In the genomic region with DNA sequence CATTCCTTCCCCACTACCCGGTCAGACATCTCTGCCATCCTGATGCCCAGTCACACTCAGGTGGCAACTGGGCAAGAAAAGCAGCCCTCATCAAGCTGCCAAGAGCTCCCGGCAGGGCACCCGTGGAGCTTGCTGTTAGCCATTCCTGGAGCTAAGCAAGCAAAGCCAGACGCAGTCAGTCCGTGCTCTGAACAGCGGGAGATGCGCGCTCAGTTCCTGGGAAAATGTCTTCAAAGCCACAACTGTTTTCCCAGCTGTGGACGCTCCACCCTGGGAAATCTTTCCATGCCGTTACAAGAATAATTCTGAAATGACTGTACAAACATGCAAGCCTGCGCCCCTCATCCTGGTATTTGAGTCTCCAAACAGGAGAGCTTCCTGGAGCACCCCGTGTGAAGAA, we compare ENCODE assay signal across 14 mouse cellular contexts. TPM values are rescaled to one million over a fixed set of nuclear protein-coding genes. Genes with fewer than 3 reads are reported as not detected.
A peak's percentile ranks its signal among the peaks of the same experiment; 100 is the strongest.
DNase-seq lines count a peak whose midpoint lies in the region; ATAC-seq and TF ChIP-seq lines count a peak whose summit lies in the region.
"Had no signal": no experiment of that assay in that cellular context is flagged by ENCODE, and none has a peak within 500 bp of the region (broad histone marks: within the 10 kb centered on the region; RNA-seq: fewer than 3 reads in every experiment).

No protein-coding gene starts in this region.

- H3K4me1 ChIP-seq in cerebellum, adult 2 months (ENCODE audit: control insufficient read depth, insufficient read depth, low read length): peaks cover 25% of the 10 kb centered on the region
- H3K4me1 ChIP-seq in midbrain, embryonic 16.5 days (ENCODE audit: control insufficient read depth, insufficient read depth, low read length): 0 out of 2 replicates have a peak, but pooled peaks cover 5% of the 10 kb centered on the region
- H3K4me1 ChIP-seq in thymus, adult 2 months (replicated peaks; ENCODE audit: control insufficient read depth, insufficient read depth, low read length): 0 out of 2 replicates have a peak, but pooled peaks cover 2% of the 10 kb centered on the region
- H3K4me1 ChIP-seq: liver, embryonic 13.5 days had no signal

- 21% methylated on average over 12 of the region's 12 CpGs for WGBS in cerebellum, adult 2 months
- 76% methylated on average over 12 of the region's 12 CpGs for WGBS in midbrain, embryonic 16.5 days
- 96% methylated on average over 12 of the region's 12 CpGs for WGBS in thymus, adult 2 months

- peak; percentile 42 for DNase-seq in cerebellum, adult 2 months
- DNase-seq in cerebellum, postnatal 4 days (ENCODE audit: low spot score in 2 of 2): no peak
- no peak for DNase-seq in layer of hippocampus, adult 2 months (ENCODE audit: low spot score in 2 of 2)
- DNase-seq in layer of hippocampus, postnatal 36 days: no peak
- DNase-seq in fibroblast of lung, adult 2 months (ENCODE audit: low read depth): peak; percentile 64
- DNase-seq in thymus, adult 2 months: no peak
- no peak for DNase-seq in ovary, adult 18-20 months (ENCODE audit: low spot score)
- DNase-seq: gastrocnemius, postnatal 25 days; kidney, adult 9 months; liver, embryonic 13.5 days; right cerebral cortex, postnatal 4 days had no signal

- H3K9ac ChIP-seq in midbrain, embryonic 16.5 days (ENCODE audit: low read depth, low read length): no peak overlapping the region
- H3K9ac ChIP-seq: liver, embryonic 13.5 days had no signal

- no peak for TF ChIP-seq POLR2A in cerebellum, adult 2 months (IDR thresholded peaks at IDR 0.05; ENCODE audit: borderline replicate concordance, insufficient read depth, low read length)
- no peak for TF ChIP-seq POLR2A in thymus, adult 2 months (IDR thresholded peaks at IDR 0.05; ENCODE audit: control insufficient read depth, extremely low read depth, insufficient read depth, low read length, poor library complexity)

- no peak for ATAC-seq in midbrain, embryonic 16.5 days
- ATAC-seq: activated CD4-positive, CD25-positive, alpha-beta regulatory T cell, adult 4 months had no signal

- H3K36me3 ChIP-seq in midbrain, embryonic 16.5 days (ENCODE audit: control insufficient read depth, insufficient read depth, low read length): no peaks in the 10 kb centered on the region
- no peaks in the 10 kb centered on the region for H3K36me3 ChIP-seq in thymus, adult 2 months (ENCODE audit: control insufficient read depth, insufficient read depth, low read length)
- H3K36me3 ChIP-seq: liver, embryonic 13.5 days had no signal

- no peaks in the 10 kb centered on the region for H3K27me3 ChIP-seq in cerebellum, adult 2 months (ENCODE audit: control insufficient read depth, insufficient read depth, low read length)
- H3K27me3 ChIP-seq in midbrain, embryonic 16.5 days (ENCODE audit: control insufficient read depth, insufficient read depth, low read depth, low read length): no peaks in the 10 kb centered on the region
- no peaks in the 10 kb centered on the region for H3K27me3 ChIP-seq in thymus, adult 2 months (ENCODE audit: control insufficient read depth, insufficient read depth, low read length)
- H3K27me3 ChIP-seq: liver, embryonic 13.5 days had no signal

- no peak for TF ChIP-seq CTCF in cerebellum, adult 2 months (IDR thresholded peaks at IDR 0.05; ENCODE audit: borderline replicate concordance, insufficient read depth, low read depth, low read length)
- TF ChIP-seq CTCF in layer of hippocampus, adult 2 months (conservative IDR thresholded peaks at IDR 0.05): 0 out of 2 replicates have a peak, but pooled peaks have one; percentile 13
- TF ChIP-seq CTCF in thymus, adult 2 months (IDR thresholded peaks at IDR 0.05; ENCODE audit: borderline replicate concordance, control insufficient read depth, extremely low read depth, insufficient read depth, low read length, poor library complexity): no peak

- H3K27ac ChIP-seq in cerebellum, adult 2 months (ENCODE audit: insufficient read depth, low read length): no peak overlapping the region
- peak overlapping the region; percentile 92 for H3K27ac ChIP-seq in layer of hippocampus, adult 2 months
- H3K27ac ChIP-seq in midbrain, embryonic 16.5 days (ENCODE audit: low read length): peak overlapping the region; percentile 52
- H3K27ac ChIP-seq in thymus, adult 2 months (ENCODE audit: control insufficient read depth, insufficient read depth, low read length): no peak overlapping the region
- H3K27ac ChIP-seq: liver, embryonic 13.5 days had no signal

- no peak overlapping the region for H3K4me2 ChIP-seq in midbrain, embryonic 16.5 days (ENCODE audit: low read length)
- H3K4me2 ChIP-seq: liver, embryonic 13.5 days had no signal

- H3K9me3 ChIP-seq in midbrain, embryonic 16.5 days (replicated peaks; ENCODE audit: control insufficient read depth, low read length, poor library complexity, severe bottlenecking): no peaks in the 10 kb centered on the region
- H3K9me3 ChIP-seq: liver, embryonic 13.5 days had no signal

- H3K4me3 ChIP-seq in cerebellum, adult 2 months (replicated peaks; ENCODE audit: insufficient read depth, low read depth, low read length): no peak overlapping the region
- H3K4me3 ChIP-seq in layer of hippocampus, adult 2 months: no peak overlapping the region
- no peak overlapping the region for H3K4me3 ChIP-seq in midbrain, embryonic 16.5 days (ENCODE audit: low read depth, low read length)
- no peak overlapping the region for H3K4me3 ChIP-seq in thymus, adult 2 months (ENCODE audit: control insufficient read depth, insufficient read depth, low read length)
- H3K4me3 ChIP-seq: liver, embryonic 13.5 days had no signal

RNA-seq across cellular contexts. Expression of gene 3110082I17Rik, which starts 17.9 kb away (rescaled TPM):
- polyA plus RNA-seq in cerebellum, adult 2 months (2012; rRNA removed): 7.1 and 7.4 TPM in 2 replicates
- total RNA-seq in layer of hippocampus, adult 2 months (2021): 10 to 100 TPM; 17.1 to 18.1 TPM
- 10 to 100 TPM; 15.2 to 15.7 TPM for total RNA-seq in layer of hippocampus, postnatal 36 days (2021)
- 16.8 and 17.7 TPM in 2 replicates for polyA plus RNA-seq in midbrain, embryonic 16.5 days (2015; fragmentation: Nextera tagmentation; extraction: Ambion mirVana)
- polyA plus RNA-seq in thymus, adult 2 months (2012; rRNA removed): 7.5 and 8.2 TPM in 2 replicates

RNA-seq across cellular contexts. Expression of gene Gper1, which starts 19.5 kb away (rescaled TPM):
- 4.0 and 4.4 TPM in 2 replicates for polyA plus RNA-seq in cerebellum, adult 2 months (2012; rRNA removed)
- 1 to 10 TPM; 2.1 to 2.4 TPM for total RNA-seq in layer of hippocampus, adult 2 months (2021)
- total RNA-seq in layer of hippocampus, postnatal 36 days (2021): 1 to 10 TPM; 2.5 to 2.7 TPM
- polyA plus RNA-seq in midbrain, embryonic 16.5 days (2015; fragmentation: Nextera tagmentation; extraction: Ambion mirVana): 9.4 TPM in 2 replicates
- 1.5 and 2.1 TPM in 2 replicates for polyA plus RNA-seq in thymus, adult 2 months (2012; rRNA removed)
- total RNA-seq: megakaryocyte progenitor cell, adult 5-6 weeks had no signal
- polyA plus RNA-seq: activated CD4-positive, CD25-positive, alpha-beta regulatory T cell, adult 4 months had no signal

RNA-seq across cellular contexts. Expression of gene C130050O18Rik, which starts 37.3 kb away (rescaled TPM):
- polyA plus RNA-seq in cerebellum, adult 2 months (2012; rRNA removed): 0.21 and 0.25 TPM in 2 replicates
- total RNA-seq in layer of hippocampus, adult 2 months (2021): under 1 TPM in 1 of 2 experiments, not detected in 1; 0.18 TPM
- under 1 TPM in 1 of 2 experiments, not detected in 1; 0.20 TPM for total RNA-seq in layer of hippocampus, postnatal 36 days (2021)
- 0.14 and 0.39 TPM in 2 replicates for polyA plus RNA-seq in midbrain, embryonic 16.5 days (2015; fragmentation: Nextera tagmentation; extraction: Ambion mirVana)
- 1.5 and 2.1 TPM in 2 replicates for polyA plus RNA-seq in thymus, adult 2 months (2012; rRNA removed)
- polyA plus RNA-seq: activated CD4-positive, CD25-positive, alpha-beta regulatory T cell, adult 4 months had no signal

RNA-seq across cellular contexts. Expression of gene Zfand2a, which starts 41.9 kb away (rescaled TPM):
- polyA plus RNA-seq in cerebellum, adult 2 months (2012; rRNA removed): 37.1 and 42.8 TPM in 2 replicates
- 10 to 100 TPM; 56.5 to 63.1 TPM for total RNA-seq in layer of hippocampus, adult 2 months (2021)
- total RNA-seq in layer of hippocampus, postnatal 36 days (2021): 10 to 100 TPM; 62.5 to 66.6 TPM
- 24.0 and 28.1 TPM in 2 replicates for polyA plus RNA-seq in midbrain, embryonic 16.5 days (2015; fragmentation: Nextera tagmentation; extraction: Ambion mirVana)
- 15.5 and 15.9 TPM in 2 replicates for polyA plus RNA-seq in thymus, adult 2 months (2012; rRNA removed)

Comparison
In these comparisons a context has a peak if more than half of its experiments do, and no peak if none do; other contexts are left out.
1. DNase-seq: peak in cerebellum, adult 2 months (2 of 2) and fibroblast of lung, adult 2 months (single experiment); none in cerebellum, postnatal 4 days (0 of 2), layer of hippocampus, adult 2 months (0 of 2), layer of hippocampus, postnatal 36 days (0 of 2), thymus, adult 2 months (single experiment) and ovary, adult 18-20 months (single experiment).
2. H3K27ac ChIP-seq: peak in layer of hippocampus, adult 2 months (single experiment) and midbrain, embryonic 16.5 days (single experiment); none in cerebellum, adult 2 months (single experiment) and thymus, adult 2 months (single experiment).